ENCODE assay signal across 17 mouse cellular contexts in the genomic region with DNA sequence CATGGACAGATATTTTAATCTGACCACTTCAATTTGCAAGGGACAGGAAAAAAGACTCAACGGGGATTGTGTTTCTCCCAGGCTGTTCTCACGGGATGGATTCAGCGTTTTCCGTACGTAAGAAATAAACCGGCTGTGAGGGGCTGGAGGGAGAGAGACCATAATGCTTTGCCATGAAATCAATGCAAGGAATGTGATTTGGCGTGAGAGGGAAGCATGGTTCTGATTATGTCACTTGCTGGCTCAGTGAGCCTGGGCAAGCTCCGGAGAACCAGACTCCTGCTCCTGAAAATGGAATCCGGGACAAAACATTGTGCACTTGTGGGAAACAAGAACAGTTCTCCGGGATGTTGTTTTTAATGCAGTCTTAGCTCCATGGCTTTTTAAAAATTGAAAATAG.
DNase-seq lines count a peak whose midpoint lies in the region; ATAC-seq lines count a peak whose summit lies in the region.
"Had no signal": no experiment of that assay in that cellular context is flagged by ENCODE, and none has a peak within 500 bp of the region (broad histone marks: within the 10 kb centered on the region; RNA-seq: fewer than 3 reads in every experiment).

No protein-coding gene starts in this region.

- H3K4me2 ChIP-seq in heart, embryonic 14.5 days (ENCODE audit: low read length), result peak overlapping the region; percentile 40
- H3K4me2 ChIP-seq in heart, embryonic 11.5 days, result no peak overlapping the region
- peak overlapping the region; percentile 15 for H3K4me2 ChIP-seq in midbrain, embryonic 14.5 days (ENCODE audit: low read length)
- no peak overlapping the region for H3K4me2 ChIP-seq in midbrain, embryonic 13.5 days (replicated peaks)
- H3K4me2 ChIP-seq in embryonic facial prominence, embryonic 14.5 days (ENCODE audit: low read depth, low read length), result peak overlapping the region; percentile 43
- peak overlapping the region; percentile 45 for H3K4me2 ChIP-seq in limb, embryonic 13.5 days (replicated peaks)
- H3K4me2 ChIP-seq: liver, embryonic 11.5 days; lung, embryonic 15.5 days had no signal

- H3K4me3 ChIP-seq in heart, embryonic 14.5 days (ENCODE audit: control insufficient read depth in 1 of 2, insufficient read depth in 1 of 2, low read depth in 1 of 2, low read length in 2 of 2), result peak overlapping the region in 1 of 2 experiments; percentile 5; a peak in 1 of 4 replicates
- H3K4me3 ChIP-seq in heart, embryonic 11.5 days (ENCODE audit: low read depth, low read length), result no peak overlapping the region
- H3K4me3 ChIP-seq in midbrain, embryonic 14.5 days (replicated peaks; ENCODE audit: low read depth, low read length), result no peak overlapping the region
- no peak overlapping the region for H3K4me3 ChIP-seq in midbrain, embryonic 13.5 days (replicated peaks)
- peak overlapping the region; percentile 10 for H3K4me3 ChIP-seq in embryonic facial prominence, embryonic 14.5 days (ENCODE audit: low read depth, low read length)
- H3K4me3 ChIP-seq in limb, embryonic 13.5 days, result no peak overlapping the region
- H3K4me3 ChIP-seq: lung, embryonic 15.5 days; megakaryocyte, embryonic 14.5 days had no signal

- peak overlapping the region; percentile 46; the same call in 1 of the 2 replicates for H3K9ac ChIP-seq in heart, embryonic 14.5 days (ENCODE audit: low read length)
- no peak overlapping the region for H3K9ac ChIP-seq in heart, embryonic 11.5 days (ENCODE audit: low read depth, low read length)
- no peak overlapping the region for H3K9ac ChIP-seq in midbrain, embryonic 14.5 days (replicated peaks; ENCODE audit: low read length)
- H3K9ac ChIP-seq in midbrain, embryonic 13.5 days (replicated peaks), result no peak overlapping the region
- peak overlapping the region; percentile 23; the same call in 1 of the 2 replicates for H3K9ac ChIP-seq in embryonic facial prominence, embryonic 14.5 days (ENCODE audit: low read depth, low read length)
- peak overlapping the region; percentile 26; the same call in 1 of the 2 replicates for H3K9ac ChIP-seq in limb, embryonic 13.5 days
- H3K9ac ChIP-seq: lung, embryonic 15.5 days had no signal

- H3K27ac ChIP-seq in heart, embryonic 14.5 days (replicated peaks in 1 of 2; ENCODE audit: control insufficient read depth in 1 of 2, insufficient read depth in 1 of 2, low read depth in 2 of 2, low read length in 2 of 2), result peak overlapping the region; percentile 22 to 25; a peak in 1 of 4 replicates
- H3K27ac ChIP-seq in heart, embryonic 11.5 days (ENCODE audit: low read depth, low read length), result no peak overlapping the region
- no peak overlapping the region for H3K27ac ChIP-seq in midbrain, embryonic 14.5 days (replicated peaks; ENCODE audit: low read depth, low read length)
- no peak overlapping the region for H3K27ac ChIP-seq in midbrain, embryonic 13.5 days
- H3K27ac ChIP-seq in embryonic facial prominence, embryonic 14.5 days (replicated peaks; ENCODE audit: low read depth, low read length), result peak overlapping the region; percentile 80
- H3K27ac ChIP-seq in limb, embryonic 13.5 days, result peak overlapping the region; percentile 72
- H3K27ac ChIP-seq: lung, embryonic 15.5 days had no signal

- 38% methylated on average over 10 of the region's 10 CpGs for WGBS in heart, embryonic 14.5 days
- WGBS in heart, embryonic 11.5 days (ENCODE audit: insufficient replicate concordance), result 65% methylated on average over 10 of the region's 10 CpGs
- 52% methylated on average over 10 of the region's 10 CpGs for WGBS in midbrain, embryonic 14.5 days
- whole genome bisulfite sequencing in midbrain, embryonic 13.5 days, result 59% methylated on average over 10 of the region's 10 CpGs
- WGBS in embryonic facial prominence, embryonic 14.5 days, result 22% methylated on average over 10 of the region's 10 CpGs
- WGBS in limb, embryonic 13.5 days, result 18% methylated on average over 10 of the region's 10 CpGs

- H3K36me3 ChIP-seq in heart, embryonic 14.5 days (ENCODE audit: control insufficient read depth, insufficient read depth, low read length), result no peaks in the 10 kb centered on the region
- no peaks in the 10 kb centered on the region for H3K36me3 ChIP-seq in heart, embryonic 11.5 days (ENCODE audit: control insufficient read depth, insufficient read depth, low read length)
- H3K36me3 ChIP-seq in midbrain, embryonic 14.5 days (ENCODE audit: control insufficient read depth, insufficient read depth, low read length), result no peaks in the 10 kb centered on the region
- H3K36me3 ChIP-seq in midbrain, embryonic 13.5 days, result no peaks in the 10 kb centered on the region
- H3K36me3 ChIP-seq in embryonic facial prominence, embryonic 14.5 days (ENCODE audit: control insufficient read depth, insufficient read depth, low read length), result no peaks in the 10 kb centered on the region
- H3K36me3 ChIP-seq in limb, embryonic 13.5 days, result no peaks in the 10 kb centered on the region
- H3K36me3 ChIP-seq: G1E; lung, embryonic 15.5 days had no signal

- no peaks in the 10 kb centered on the region for H3K27me3 ChIP-seq in heart, embryonic 14.5 days (ENCODE audit: control insufficient read depth, insufficient read depth, low read length)
- no peaks in the 10 kb centered on the region for H3K27me3 ChIP-seq in heart, embryonic 11.5 days (ENCODE audit: control insufficient read depth, insufficient read depth, low read length)
- H3K27me3 ChIP-seq in midbrain, embryonic 14.5 days (ENCODE audit: control insufficient read depth, insufficient read depth, low read length), result no peaks in the 10 kb centered on the region
- no peaks in the 10 kb centered on the region for H3K27me3 ChIP-seq in midbrain, embryonic 13.5 days
- no peaks in the 10 kb centered on the region for H3K27me3 ChIP-seq in embryonic facial prominence, embryonic 14.5 days (replicated peaks; ENCODE audit: control insufficient read depth, insufficient read depth, low read length)
- no peaks in the 10 kb centered on the region for H3K27me3 ChIP-seq in limb, embryonic 13.5 days
- H3K27me3 ChIP-seq: lung, embryonic 15.5 days; megakaryocyte, embryonic 14.5 days had no signal

- no peak for ATAC-seq in heart, embryonic 14.5 days (ENCODE audit: insufficient number of reproducible peaks, insufficient read depth, low FRiP score, low read depth)
- no peak for ATAC-seq in heart, embryonic 11.5 days (replicated peaks; ENCODE audit: insufficient number of reproducible peaks, low FRiP score, low TSS enrichment)
- no peak for ATAC-seq in midbrain, embryonic 14.5 days (ENCODE audit: low FRiP score, low TSS enrichment)
- no peak for ATAC-seq in midbrain, embryonic 13.5 days
- peak; percentile 82; the same call in 1 of the 2 replicates for ATAC-seq in embryonic facial prominence, embryonic 14.5 days (ENCODE audit: low read depth)
- peak; percentile 72; the same call in 1 of the 2 replicates for ATAC-seq in limb, embryonic 13.5 days (ENCODE audit: low FRiP score, low read depth)
- ATAC-seq in megakaryocyte, adult 5-6 weeks (ENCODE audit: poor library complexity, severe bottlenecking), result no peak
- ATAC-seq: inflammation-experienced regulatory T-cells, adult 6 months had no signal

- H3K9me3 ChIP-seq in heart, embryonic 14.5 days (ENCODE audit: control insufficient read depth, low read length), result 0 out of 2 replicates have a peak, but pooled peaks cover 3% of the 10 kb centered on the region
- H3K9me3 ChIP-seq in heart, embryonic 11.5 days (replicated peaks; ENCODE audit: control insufficient read depth, low read length), result 0 out of 2 replicates have a peak, but pooled peaks cover 3% of the 10 kb centered on the region
- H3K9me3 ChIP-seq in midbrain, embryonic 14.5 days (ENCODE audit: control insufficient read depth, low read length), result no peaks in the 10 kb centered on the region; the same call in 1 of the 2 replicates
- H3K9me3 ChIP-seq in midbrain, embryonic 13.5 days, result no peaks in the 10 kb centered on the region
- no peaks in the 10 kb centered on the region for H3K9me3 ChIP-seq in embryonic facial prominence, embryonic 14.5 days (ENCODE audit: control insufficient read depth, low read length)
- no peaks in the 10 kb centered on the region for H3K9me3 ChIP-seq in limb, embryonic 13.5 days
- H3K9me3 ChIP-seq: lung, embryonic 15.5 days had no signal

- DNase-seq in midbrain, embryonic 14.5 days, result peak; percentile 52
- DNase-seq in embryonic facial prominence, embryonic 14.5 days (ENCODE audit: low spot score), result peak; percentile 90
- no peak for DNase-seq in thymus, adult 18-20 months
- DNase-seq: cerebellum, adult 2 months; kidney, adult 9 months; right cerebral cortex, postnatal 14 days; thymus, postnatal 4 days had no signal

- peaks cover 4 to 9% of the 10 kb centered on the region in 2 experiments; a peak in 3 of 4 replicates for H3K4me1 ChIP-seq in heart, embryonic 14.5 days (ENCODE audit: control insufficient read depth in 2 of 2, insufficient read depth in 2 of 2, low read length in 2 of 2)
- H3K4me1 ChIP-seq in heart, embryonic 11.5 days (ENCODE audit: control insufficient read depth, insufficient read depth, low read length), result no peaks in the 10 kb centered on the region; the same call in 1 of the 2 replicates
- no peaks in the 10 kb centered on the region for H3K4me1 ChIP-seq in midbrain, embryonic 14.5 days (ENCODE audit: control insufficient read depth, insufficient read depth, low read length)
- no peaks in the 10 kb centered on the region for H3K4me1 ChIP-seq in midbrain, embryonic 13.5 days (replicated peaks)
- no peaks in the 10 kb centered on the region for H3K4me1 ChIP-seq in embryonic facial prominence, embryonic 14.5 days (ENCODE audit: control insufficient read depth, insufficient read depth, low read length)
- H3K4me1 ChIP-seq in limb, embryonic 13.5 days, result peaks cover 17% of the 10 kb centered on the region
- H3K4me1 ChIP-seq: lung, embryonic 15.5 days; megakaryocyte, embryonic 14.5 days had no signal

Comparison
In these comparisons a context has a peak if more than half of its experiments do, and no peak if none do; other contexts are left out.
1. H3K27ac ChIP-seq: peak in heart, embryonic 14.5 days (2 of 2), embryonic facial prominence, embryonic 14.5 days (single experiment) and limb, embryonic 13.5 days (single experiment); none in heart, embryonic 11.5 days (single experiment), midbrain, embryonic 14.5 days (single experiment) and midbrain, embryonic 13.5 days (single experiment).
2. H3K4me2 ChIP-seq: peak in heart, embryonic 14.5 days (single experiment), midbrain, embryonic 14.5 days (single experiment), embryonic facial prominence, embryonic 14.5 days (single experiment) and limb, embryonic 13.5 days (single experiment); none in heart, embryonic 11.5 days (single experiment) and midbrain, embryonic 13.5 days (single experiment).
3. H3K9ac ChIP-seq: peak in heart, embryonic 14.5 days (single experiment), embryonic facial prominence, embryonic 14.5 days (single experiment) and limb, embryonic 13.5 days (single experiment); none in heart, embryonic 11.5 days (single experiment), midbrain, embryonic 14.5 days (single experiment) and midbrain, embryonic 13.5 days (single experiment).
4. ATAC-seq: peak in embryonic facial prominence, embryonic 14.5 days (single experiment) and limb, embryonic 13.5 days (single experiment); none in heart, embryonic 14.5 days (single experiment), heart, embryonic 11.5 days (single experiment), midbrain, embryonic 14.5 days (single experiment), midbrain, embryonic 13.5 days (single experiment) and megakaryocyte, adult 5-6 weeks (single experiment).
5. DNase-seq: peak in midbrain, embryonic 14.5 days (single experiment) and embryonic facial prominence, embryonic 14.5 days (single experiment); none in thymus, adult 18-20 months (0 of 2).